Mouse (Mus musculus) liver, postnatal 0 days (tissue): ENCODE measurements around the gene Extl2.

ENCODE experiments used
- CTCF ChIP-seq: sonication (generic); IDR thresholded peaks from 2 replicates; pipeline ENCODE4 v1.5.1; 2016; ENCODE audit warnings: antibody characterized with exemption, low read depth
- EP300 ChIP-seq: IDR thresholded peaks from 2 replicates; pipeline ENCODE4 v1.6.1; 2016; ENCODE audit warnings: antibody characterized with exemption, low read depth, mild to moderate bottlenecking

DNA sequence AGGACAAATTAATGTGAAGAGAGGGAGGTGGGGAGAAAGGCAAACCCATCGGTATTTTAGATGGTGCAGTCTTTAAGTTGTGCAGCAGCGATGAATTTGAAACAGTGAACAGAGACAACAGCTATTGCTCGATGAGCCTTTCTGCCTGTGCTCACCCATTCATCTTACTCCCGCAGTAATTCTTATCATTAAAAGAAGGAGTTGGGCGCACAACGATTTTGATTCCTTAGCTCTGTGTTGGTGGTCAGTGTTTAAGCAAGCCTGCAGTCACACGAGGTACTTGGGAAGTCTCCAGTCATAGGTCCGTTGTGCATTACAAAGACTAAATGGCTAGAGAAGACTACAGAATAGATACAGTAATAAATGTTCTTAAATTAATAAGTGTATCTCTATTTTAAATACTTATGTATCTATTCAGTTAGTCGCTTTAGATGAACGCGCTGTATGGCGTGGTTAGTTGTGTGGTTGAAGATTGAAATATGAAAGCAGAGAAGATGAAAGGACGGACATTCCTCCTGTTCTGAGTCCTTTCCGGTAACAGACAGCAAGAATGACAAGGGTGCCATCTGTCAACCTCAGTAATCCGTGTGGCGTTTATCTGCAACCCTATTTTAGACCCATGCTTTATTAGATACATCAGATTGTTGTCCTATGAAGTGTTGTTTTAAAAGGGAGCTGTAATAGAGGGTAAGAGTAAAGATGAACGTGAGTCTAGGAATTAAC, 2.5 kb downstream of the Extl2 start:
- TF ChIP-seq EP300 (no peak), CTCF (no peak)
